Mouse (Mus musculus) fat pad, adult 2 months (tissue): ENCODE measurements around the gene Zfp871.

Experiments used
- DNase-seq: peaks from one replicate; pipeline ENCODE4 v3.0.0-alpha.2; 2011; ENCODE audit warnings: low read depth, low spot score; ENCODE audit errors: extremely low read depth

The Zfp871 gene

DNA sequence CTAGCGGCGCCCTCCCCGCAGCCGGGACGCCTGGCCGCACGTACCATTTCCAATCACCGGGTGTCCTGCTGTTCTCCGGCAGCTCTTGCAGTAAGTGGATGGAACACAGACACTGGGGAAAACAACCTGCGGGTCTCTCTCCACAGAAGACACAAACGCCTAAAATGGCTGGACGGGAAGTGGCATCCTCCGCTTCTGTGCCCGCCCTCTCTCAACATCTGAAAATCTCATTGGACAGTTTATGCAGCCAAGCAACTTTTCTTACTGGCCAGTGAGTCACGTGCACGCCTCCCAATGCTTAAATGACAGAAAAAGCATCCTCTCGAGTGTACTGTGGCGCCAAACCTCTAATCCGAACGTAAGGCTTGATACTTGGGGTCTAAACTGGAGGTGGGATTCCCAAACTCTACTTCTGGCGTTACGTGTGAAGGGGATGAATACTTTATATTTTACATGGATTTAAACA lies at the start of gene Zfp871:
TSS of gene Zfp871 (minus strand) at position 194 of the 466 bp plus-strand sequence.
- DNase-seq, result peak; percentile 57

DNA sequence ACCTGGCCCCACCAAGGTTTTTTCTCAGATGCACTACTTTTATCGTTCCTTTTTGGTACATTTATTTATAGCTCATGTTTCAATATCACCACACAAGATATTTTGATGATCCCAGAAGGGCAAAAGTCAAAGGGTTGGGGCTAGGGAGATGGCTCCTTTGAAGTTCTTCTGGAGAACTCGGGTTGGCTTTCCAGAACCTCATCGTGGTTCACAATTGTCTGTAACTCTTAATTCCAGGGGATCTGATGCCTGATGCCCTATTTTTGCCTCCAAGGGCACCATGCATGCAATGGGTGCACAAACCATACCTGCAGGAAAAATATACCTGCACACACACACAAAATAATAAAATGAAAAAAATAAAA lies 42.3 kb upstream of the Zfp871 start:
- no peak for DNase-seq

DNA sequence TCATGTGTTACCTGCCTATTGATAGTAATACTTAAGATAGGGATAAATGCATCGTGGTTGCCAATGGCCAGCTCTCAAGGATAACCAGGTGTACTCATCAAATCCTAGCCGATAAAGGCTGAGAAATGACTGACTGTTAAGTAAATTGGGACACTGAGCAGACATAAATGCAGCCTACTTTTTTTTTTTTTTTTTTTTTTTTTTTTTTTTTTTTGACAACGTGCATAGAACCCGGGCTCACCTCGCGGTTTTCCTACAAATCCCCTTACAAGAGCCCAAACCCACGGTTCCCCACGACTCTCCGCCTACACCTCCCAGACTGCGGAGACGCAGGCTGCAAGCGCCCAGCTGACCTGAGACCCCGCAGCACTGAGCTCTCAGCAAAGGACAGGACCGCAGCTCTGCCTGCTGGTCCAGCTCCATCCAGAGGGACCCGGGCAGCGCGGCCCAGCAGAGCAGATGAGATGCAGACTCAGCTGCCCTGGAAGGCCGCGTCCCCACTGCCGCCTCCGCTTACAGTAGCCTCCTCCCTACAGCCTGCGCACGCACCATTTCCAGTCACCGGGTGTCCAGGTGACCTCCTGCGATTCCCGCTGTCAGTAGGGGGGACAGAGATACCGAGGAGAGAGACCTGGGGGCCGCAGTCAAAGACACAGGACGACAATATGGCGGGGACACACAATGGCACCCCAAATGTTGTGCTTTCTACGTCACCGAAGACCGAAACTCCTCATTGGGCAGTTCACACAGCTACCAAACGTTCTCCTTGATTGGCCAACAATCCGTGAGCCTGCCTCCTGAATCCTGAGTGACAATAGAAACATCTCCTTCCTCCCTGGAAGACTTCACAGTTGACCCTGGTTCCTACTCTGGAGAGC lies 41.7 kb upstream of the Zfp871 start, which contains the start of gene Zfp799:
TSS of gene Zfp799 (minus strand) at position 722 of the 878 bp plus-strand sequence.
- peak; percentile 43 for DNase-seq

DNA sequence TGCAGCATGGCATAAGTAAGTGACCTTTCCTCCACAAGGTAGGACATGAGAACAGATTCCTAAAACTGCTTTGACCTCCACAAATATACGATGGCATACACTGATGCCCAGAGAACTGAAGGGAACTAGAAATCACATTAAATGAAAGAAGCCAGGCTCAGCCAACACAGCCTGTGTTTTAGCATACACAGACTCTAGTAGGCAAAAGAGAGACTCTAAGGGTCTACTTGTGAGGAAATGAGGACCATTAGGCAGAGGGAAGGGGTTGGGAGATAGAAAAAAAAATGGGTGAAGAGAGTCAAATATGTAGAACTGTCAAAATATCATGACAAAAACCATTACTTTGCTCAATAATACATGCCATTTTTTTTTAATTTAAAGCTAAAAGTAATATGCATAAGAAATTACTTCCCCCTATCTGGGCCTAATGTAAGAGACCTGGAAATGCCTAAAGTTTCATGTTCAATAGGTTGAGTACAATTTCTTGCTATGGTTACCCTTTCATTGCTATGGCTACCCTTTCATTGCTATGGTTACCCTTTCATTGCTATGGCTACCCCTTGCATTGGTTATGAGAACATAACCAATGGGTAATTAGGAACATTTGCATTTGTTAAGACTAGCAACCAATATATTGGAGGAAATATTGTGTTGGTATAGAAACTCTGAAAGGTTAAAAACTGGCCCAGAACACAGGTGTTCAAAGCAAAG lies 28.1 kb upstream of the Zfp871 start:
- DNase-seq, result no peak

DNA sequence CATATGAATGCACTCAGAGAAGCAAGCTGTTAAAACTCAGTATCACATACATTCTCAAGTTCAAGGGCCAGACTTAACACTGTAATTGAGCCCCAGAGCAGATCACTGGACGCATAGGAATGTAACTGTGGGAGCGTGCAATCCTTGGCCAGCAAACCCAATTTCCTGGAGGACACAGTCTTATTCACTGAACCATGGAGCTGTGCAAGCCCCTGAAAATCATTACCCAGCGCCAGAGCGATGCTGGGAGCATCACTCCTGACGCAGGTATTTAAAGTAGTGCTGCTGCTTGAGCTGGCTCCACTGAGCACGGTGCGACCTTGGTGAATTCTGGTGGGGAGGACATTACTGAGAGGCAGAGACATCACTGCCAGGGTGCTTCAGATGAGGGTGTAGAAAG lies 26.0 kb upstream of the Zfp871 start:
- no peak for DNase-seq

DNA sequence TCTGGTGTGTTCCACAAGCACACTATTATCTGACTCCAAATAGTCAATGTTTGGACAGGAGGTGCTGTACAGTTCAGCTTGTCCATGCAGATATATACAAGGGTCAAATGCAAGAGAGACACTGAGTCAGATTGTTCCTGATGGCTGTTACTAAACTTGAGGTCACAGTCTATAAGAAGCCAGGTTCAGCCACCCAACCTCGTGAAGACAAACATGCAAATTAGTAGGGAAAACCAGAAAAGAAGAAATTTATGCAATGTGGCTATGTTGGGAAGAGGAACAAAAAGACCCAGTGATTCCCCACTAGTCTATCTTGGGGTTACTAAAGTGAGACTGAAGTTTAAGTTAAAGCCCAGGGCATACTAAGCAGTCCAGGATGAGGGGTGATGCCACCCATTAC lies 22.6 kb upstream of the Zfp871 start:
- DNase-seq, result no peak

DNA sequence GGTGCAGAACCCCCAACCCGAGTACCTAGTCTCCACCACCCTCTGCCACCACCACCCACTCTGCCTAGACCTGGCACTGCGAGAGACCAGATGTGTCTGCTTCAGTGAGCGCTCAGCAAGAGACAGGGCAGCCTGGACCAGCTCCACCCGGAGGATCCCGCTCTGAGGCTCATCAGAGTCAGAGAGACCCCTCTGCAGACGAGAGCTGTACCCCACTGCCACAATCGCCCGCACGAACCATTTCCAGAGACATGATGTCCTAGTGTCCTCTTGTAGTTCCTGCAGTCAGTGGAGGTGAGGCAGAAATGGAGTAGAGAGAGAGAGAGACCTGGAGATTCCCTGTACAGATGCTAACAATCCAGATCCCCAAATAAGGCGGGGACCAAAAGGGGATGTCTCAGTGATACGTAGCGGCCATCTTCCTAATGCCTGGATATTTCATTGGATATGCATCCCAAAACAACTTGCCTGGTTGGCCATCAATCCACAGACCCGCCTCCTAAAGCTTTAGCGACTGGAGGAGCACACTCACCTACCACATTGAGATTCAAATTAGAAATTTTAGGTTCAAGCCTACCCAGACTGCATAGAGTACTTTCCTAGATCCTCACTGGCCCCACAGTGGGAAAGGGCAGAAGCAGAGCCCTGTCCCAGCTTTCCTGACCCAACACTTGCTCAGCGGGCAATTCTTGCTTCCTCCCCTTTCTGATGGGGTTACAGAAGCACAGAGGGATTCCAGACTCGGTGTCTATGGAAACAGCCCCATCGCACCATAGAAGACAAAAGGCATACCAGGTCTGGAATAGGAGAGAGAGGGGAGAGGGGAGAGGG lies 21.7 kb upstream of the Zfp871 start, which contains the start of gene Zfp811:
TSS of gene Zfp811 (minus strand) at position 388 of the 831 bp plus-strand sequence.
- no peak for DNase-seq

DNA sequence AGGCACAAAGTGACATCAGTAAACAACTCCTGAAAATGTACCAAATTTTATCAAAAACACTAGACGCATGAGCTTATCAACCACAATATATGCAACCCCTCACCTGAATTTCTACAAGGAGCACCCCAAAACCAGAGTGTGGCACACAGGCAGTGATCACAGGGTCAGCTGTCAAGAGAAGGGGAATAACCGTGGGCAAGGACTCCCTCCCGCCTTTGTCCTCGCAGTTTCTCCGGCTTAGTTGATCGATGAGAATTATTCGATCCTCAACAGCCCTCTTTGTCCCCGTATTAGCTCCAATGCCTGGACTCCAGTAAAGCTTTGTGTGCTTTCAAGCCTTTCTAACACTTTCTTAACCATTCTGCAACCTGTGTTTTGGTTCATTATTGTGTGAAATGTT lies 20.8 kb upstream of the Zfp871 start:
- no peak for DNase-seq

DNA sequence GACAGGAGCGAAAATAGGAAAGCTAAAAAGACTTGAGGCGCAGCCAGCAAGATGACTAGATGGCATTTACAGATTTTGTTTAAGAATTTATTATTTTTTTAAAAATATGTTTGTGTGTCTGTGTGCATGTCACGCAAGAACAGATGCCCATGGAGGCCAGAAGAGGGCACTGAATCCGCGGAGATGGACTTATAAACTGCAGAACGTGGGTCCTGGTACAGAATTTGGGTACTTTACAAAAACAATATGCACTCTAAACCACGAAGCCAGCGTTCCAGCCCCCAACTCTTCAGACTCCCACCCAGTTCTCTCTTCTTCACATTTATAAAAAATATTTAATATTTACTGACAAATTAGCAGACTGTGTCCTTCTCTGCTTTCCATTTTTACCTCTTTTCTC lies 1.2 kb upstream of the Zfp871 start:
- DNase-seq, result no peak

DNA sequence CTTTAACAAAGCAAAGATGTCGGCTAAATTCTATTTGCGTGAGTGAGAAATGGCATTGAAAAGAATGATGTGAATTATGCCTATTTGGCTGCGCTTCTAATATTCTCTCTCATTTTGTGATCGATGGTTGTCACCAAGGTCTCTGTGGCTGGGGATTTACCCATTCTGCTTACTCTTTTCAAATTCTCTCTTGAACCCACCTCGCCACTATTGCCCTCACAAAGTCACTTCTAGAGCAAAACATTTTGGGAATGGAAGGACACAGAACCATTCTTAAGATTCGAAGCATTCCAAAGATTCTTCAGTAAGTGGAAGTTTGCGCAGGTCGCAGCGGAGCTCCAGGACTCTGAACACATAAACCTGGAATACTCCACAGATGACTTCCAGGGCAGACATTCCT lies 489 bp upstream of the Zfp871 start:
- no peak for DNase-seq

- DNase-seq, result no peak
Observed at GRCm38 (mm10) chr17:32787436-32788093, 522 bp downstream of the Zfp871 start.

DNA sequence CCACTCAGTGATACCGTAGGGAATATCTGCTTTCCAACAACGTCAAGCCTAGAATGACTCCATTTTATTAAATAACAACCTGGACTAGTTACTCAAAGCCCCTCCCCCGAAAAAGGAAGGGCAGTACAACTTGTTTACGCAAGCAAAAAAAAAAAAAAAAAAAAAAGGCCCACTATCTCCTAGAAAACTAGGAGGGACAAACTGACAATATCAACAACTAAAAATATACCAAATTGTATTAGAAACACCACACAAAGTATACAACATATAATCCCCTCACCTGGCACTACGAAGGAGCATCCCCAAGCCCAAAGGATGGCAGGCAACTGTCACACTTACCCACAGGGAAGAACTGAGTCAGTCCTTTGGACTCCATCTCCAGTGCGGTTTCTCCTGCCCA lies 1.1 kb downstream of the Zfp871 start:
- no peak for DNase-seq

DNA sequence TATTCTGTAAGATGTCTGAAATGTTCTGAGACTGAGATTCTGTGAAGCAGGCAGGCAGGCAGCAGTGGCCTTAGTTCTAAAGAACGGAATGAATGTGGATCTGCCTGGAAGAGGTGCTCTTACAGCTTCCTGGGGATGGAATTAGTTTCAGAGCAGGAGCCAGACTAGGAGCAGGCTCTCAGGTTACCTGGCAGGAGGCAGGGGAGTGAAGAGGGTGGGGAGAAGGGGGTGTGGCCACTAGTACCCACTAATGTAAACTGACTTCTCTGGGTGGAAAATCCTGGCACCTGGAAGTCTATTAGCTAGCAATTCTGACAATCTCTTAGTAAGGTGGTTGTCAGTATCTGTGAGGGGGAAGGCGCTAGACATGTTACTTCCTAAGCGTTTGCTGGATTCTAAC lies 2.4 kb downstream of the Zfp871 start:
- DNase-seq, result no peak

GRCm38 (mm10) chr17:32777564-32777963 lies 10.5 kb downstream of the Zfp871 start:
- no peak for DNase-seq

- DNase-seq, result no peak
Observed at GRCm38 (mm10) chr17:32771213-32771612, 16.9 kb downstream of the Zfp871 start.

DNA sequence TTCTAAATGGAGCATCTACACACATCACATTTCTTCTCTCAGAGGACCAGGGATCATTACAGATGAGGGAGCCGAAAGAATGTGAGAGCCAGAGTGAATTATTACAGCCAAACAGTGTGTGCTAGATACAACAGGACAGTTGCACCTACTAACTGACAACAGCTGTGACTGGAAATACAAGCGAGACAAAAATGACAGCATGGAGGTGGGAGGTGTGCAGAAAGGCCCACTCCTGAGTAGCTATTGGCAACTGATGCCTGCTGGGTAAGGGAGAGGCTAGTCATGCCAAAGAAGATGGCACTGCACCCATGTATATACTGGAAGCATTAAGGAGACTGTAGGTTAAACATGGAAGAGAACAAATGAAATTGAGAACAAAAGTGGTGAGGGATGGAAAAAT lies 21.7 kb downstream of the Zfp871 start:
- no peak for DNase-seq

- DNase-seq, result no peak
Observed at GRCm38 (mm10) chr17:32757331-32757730, 30.8 kb downstream of the Zfp871 start.

- no peak for DNase-seq
Observed at GRCm38 (mm10) chr17:32753634-32754033, 34.5 kb downstream of the Zfp871 start.

- DNase-seq, result no peak
Observed at GRCm38 (mm10) chr17:32752813-32753360, 35.2 kb downstream of the Zfp871 start.

DNA sequence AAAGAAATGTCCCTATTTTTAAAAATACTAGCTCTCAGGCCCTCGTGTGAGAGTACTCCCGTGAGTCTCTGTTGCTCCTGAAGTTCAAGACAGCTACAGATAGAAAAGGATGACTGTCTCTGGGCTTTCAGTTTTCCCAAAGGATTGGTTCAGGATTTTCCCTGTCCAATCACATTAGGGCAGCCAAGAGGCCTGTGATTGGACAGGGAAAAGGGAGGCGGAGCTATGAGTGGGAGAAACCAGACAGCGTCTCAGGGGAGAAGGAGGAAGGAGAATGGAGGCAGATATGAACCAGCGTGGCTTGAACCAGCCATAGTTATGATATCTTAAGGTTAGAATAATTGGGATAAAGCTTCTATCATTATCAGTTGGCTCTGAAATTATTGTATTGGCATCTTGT lies 37.5 kb downstream of the Zfp871 start:
- DNase-seq, result no peak
